Mouse (Mus musculus): ENCODE data around the gene Hnrnpdl.

- no peak for TF ChIP-seq ELF1 (IDR thresholded peaks at IDR 0.05; ENCODE audit: low read depth, low read length)
- TF ChIP-seq EP300 (IDR thresholded peaks at IDR 0.05; ENCODE audit: low read depth in 1 of 2, low read length in 2 of 2), result no peak
- no peak for TF ChIP-seq HCFC1 (IDR thresholded peaks at IDR 0.05; ENCODE audit: low read depth, low read length)
- TF ChIP-seq TAL1 (IDR thresholded peaks at IDR 0.05; ENCODE audit: low read length), result no peak
- no peak for TF ChIP-seq CTCF (IDR thresholded peaks at IDR 0.05 in 2 of 3, conservative IDR thresholded peaks at IDR 0.05 in 1 of 3; ENCODE audit: control insufficient read depth in 1 of 3, insufficient read depth in 1 of 3, low read depth in 2 of 3, low read length in 3 of 3, poor library complexity in 1 of 3, severe bottlenecking in 1 of 3)
- no peak for TF ChIP-seq CHD2 (IDR thresholded peaks at IDR 0.05; ENCODE audit: low read length)
- no peak for TF ChIP-seq MAFK (IDR thresholded peaks at IDR 0.05; ENCODE audit: borderline replicate concordance, low read depth, low read length)
- TF ChIP-seq CHD1 (IDR thresholded peaks at IDR 0.05; ENCODE audit: low read depth, low read length), result no peak
- no peak for TF ChIP-seq USF1 (IDR thresholded peaks at IDR 0.05; ENCODE audit: low read depth, low read length)
- TF ChIP-seq MXI1 (IDR thresholded peaks at IDR 0.05; ENCODE audit: low read depth, low read length), result no peak
- TF ChIP-seq UBTF (IDR thresholded peaks at IDR 0.05; ENCODE audit: borderline replicate concordance, insufficient read depth, low read depth, low read length), result no peak
- no peak for TF ChIP-seq ZNF384 (IDR thresholded peaks at IDR 0.05; ENCODE audit: low read depth, low read length)
- no peak for TF ChIP-seq JUND (IDR thresholded peaks at IDR 0.05; ENCODE audit: low read depth, low read length)
These were observed 1.8 kb upstream of the Hnrnpdl start for GRCm38 (mm10) chr5:100041272-100041671.
